Mouse (Mus musculus): ENCODE data around the gene Olfr512.

Olfr512 gene

GRCm38 (mm10) chr7:108713020-108713419 is at the start of gene Olfr512:
Gene Olfr512, plus strand, starts transcription at chr7:108713320.
- DNase-seq (ENCODE audit: low spot score) = no peak

GRCm38 (mm10) chr7:108666118-108666517 is 47.0 kb upstream of the Olfr512 start, which contains the start of gene Olfr510:
Gene Olfr510, plus strand, starts transcription at chr7:108666418.
- DNase-seq (ENCODE audit: low spot score) = no peak

- no peak for DNase-seq (ENCODE audit: low spot score)
These were observed 42.1 kb upstream of the Olfr512 start for GRCm38 (mm10) chr7:108671058-108671457.

GRCm38 (mm10) chr7:108678886-108679285 is 34.2 kb upstream of the Olfr512 start:
- DNase-seq (ENCODE audit: low spot score) = no peak

GRCm38 (mm10) chr7:108750673-108751072 is 37.6 kb downstream of the Olfr512 start, which contains the start of gene Olfr513:
Gene Olfr513, plus strand, starts transcription at chr7:108750973.
- DNase-seq (ENCODE audit: low spot score) = no peak

- no peak for DNase-seq (ENCODE audit: low spot score)
These were observed 47.3 kb downstream of the Olfr512 start for GRCm38 (mm10) chr7:108760411-108760810.

Data from left cerebral cortex, adult 11 months (tissue).